Mouse (Mus musculus) gastrocnemius, adult 2 months (tissue): ENCODE data around the gene Greb1. TPM values are rescaled to one million over a fixed set of nuclear protein-coding genes. Genes with fewer than 3 reads are reported as not detected.

Experiments
- DNase-seq: peaks from one replicate; pipeline ENCODE4 v3.0.0; 2022
- H3K27ac ChIP-seq: fragments of 200-600 bp; 2 replicates; pipeline ENCODE4 v1.8.1; 2022; ENCODE audit warnings: mild to moderate bottlenecking
- H3K4me3 ChIP-seq: fragments of 200-600 bp; 2 replicates; pipeline ENCODE4 v1.8.1; 2022; ENCODE audit warnings: mild to moderate bottlenecking, moderate library complexity
- CTCF ChIP-seq: fragments of 200-600 bp; IDR thresholded peaks from 2 replicates; pipeline ENCODE4 v1.8.1; 2022; ENCODE audit warnings: antibody characterized with exemption, mild to moderate bottlenecking, moderate library complexity
- intact Hi-C: fragments of 180-260 bp; cut with DNase I; formaldehyde crosslinking; loops from one replicate; pipeline ENCODE4 v1.15.1; 2025
- long read RNA-seq, 2 experiments: library from polyadenylated mRNA; stranded (forward); transcript quantifications; one replicate each; pipeline ENCODE4 v2.0.0; 2021
- total RNA-seq, 2 experiments: library from RNA; stranded (reverse); gene quantifications; 2 replicates each; pipeline ENCODE4 v1.2.3; 2021

The Greb1 gene
- total RNA-seq = 1 to 10 TPM in 1 of 2 experiments, under 1 TPM in 1; 0.38 to 2.3 TPM
- long read RNA-seq, experiment 1, partial matches to known transcripts = 2 of 5 reads
- long read RNA-seq, experiment 1, other reads (novel, unspliced or antisense) = 3 of 5 reads
- long read RNA-seq, experiment 2, partial matches to known transcripts = 0 of 1 reads
- long read RNA-seq, experiment 2, other reads (novel, unspliced or antisense) = 1 of 1 reads

DNA sequence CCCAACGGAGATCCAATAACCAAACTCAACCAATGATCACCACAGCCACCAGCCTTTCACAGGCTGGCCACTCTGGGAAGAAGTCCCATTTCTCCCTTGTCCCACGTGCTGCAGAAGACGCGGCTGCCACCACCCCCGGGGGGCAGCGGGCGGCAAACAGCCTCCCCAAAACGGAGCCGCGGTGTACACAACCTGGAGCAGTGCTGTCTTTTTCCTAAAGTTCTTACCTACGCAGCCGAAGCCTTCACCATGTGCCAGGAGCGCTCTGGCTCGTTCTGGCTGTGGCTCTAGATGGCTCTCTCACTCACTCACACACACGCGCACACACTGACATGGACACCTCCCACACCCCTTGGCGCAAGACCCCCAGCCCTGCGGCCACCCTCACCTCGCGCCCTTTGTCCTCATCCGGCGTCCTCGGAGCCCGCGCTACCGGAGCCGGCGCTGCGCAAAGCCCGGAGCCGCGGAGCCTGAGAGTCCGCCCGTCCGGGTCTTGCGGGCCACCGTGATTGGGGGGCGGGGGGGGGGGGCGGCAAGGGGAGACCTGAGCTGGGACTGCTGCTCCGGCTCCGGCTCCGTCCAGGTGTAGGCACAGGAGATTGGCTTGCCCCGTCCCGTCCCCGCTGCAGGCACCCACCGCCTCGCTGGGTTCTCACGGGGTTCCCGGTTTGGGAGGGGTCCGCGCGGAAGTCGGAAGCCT lies at the start of gene Greb1:
Greb1 (minus strand) TSS at position 628 of the 700 bp plus-strand sequence.
- no peak for TF ChIP-seq CTCF
- Histone ChIP-seq H3K27ac (peak within 1 kb of the TSS; percentile 8; the same call in 1 of the 2 replicates), H3K4me3 (peak within 1 kb of the TSS; percentile 69)
- DNase-seq = peak; percentile 35
- intact Hi-C loops = loop anchor here (5.0 kb wide), 1 partner anchor 43 kb away; no protein-coding TSS in a partner anchor

DNA sequence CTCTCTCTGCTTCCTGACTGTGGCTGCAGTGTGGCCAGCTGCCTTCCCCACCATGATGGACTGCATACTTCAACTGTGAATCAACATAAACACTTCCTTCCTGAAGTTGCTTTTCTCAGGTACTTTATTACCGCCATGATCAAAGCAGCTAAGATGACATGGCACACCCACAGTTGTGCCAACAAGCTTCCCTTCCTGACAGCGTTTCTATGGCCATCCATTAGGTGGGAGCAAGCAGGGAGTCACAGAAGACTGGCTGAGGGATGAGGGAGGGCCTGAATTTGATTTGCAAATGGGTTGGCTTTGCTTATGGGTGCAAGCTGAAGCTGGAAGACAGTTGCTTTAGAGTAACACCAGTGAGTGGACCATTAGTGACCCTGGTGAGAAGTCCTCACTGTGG lies 49.1 kb upstream of the Greb1 start:
- intact Hi-C loops = loop anchor here (2.0 kb wide), 3 partner anchors 13 to 45 kb away; partner anchors contain the start of gene Rock2
- DNase-seq = no peak
- Histone ChIP-seq H3K4me3 (peak overlapping the region; percentile 41), H3K27ac (peak overlapping the region; percentile 90)
- TF ChIP-seq CTCF = no peak

DNA sequence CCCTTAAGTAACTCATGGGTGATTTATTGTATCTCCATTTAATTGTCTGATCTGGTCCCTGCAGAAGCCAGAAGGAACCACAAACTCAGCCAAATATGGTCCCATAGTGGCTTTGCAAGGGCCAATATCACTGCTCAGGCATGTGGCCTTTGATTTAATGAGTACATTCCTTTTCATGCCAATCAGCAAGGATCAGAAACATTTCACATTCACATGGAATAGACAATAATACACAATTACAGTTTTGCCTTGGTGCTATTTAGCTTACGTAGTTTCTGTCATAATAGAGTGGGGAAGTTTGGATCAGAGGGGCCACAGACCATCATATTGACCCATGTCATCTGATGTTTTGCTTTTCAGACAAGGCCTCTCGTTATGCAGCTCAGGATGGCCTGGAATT lies 47.8 kb upstream of the Greb1 start:
- no peak for TF ChIP-seq CTCF
- H3K27ac ChIP-seq = 0 out of 2 replicates have a peak overlapping the region, but pooled peaks have one; percentile 1
- no peak overlapping the region for H3K4me3 ChIP-seq
- DNase-seq = no peak
- intact Hi-C loops = no loop called here

DNA sequence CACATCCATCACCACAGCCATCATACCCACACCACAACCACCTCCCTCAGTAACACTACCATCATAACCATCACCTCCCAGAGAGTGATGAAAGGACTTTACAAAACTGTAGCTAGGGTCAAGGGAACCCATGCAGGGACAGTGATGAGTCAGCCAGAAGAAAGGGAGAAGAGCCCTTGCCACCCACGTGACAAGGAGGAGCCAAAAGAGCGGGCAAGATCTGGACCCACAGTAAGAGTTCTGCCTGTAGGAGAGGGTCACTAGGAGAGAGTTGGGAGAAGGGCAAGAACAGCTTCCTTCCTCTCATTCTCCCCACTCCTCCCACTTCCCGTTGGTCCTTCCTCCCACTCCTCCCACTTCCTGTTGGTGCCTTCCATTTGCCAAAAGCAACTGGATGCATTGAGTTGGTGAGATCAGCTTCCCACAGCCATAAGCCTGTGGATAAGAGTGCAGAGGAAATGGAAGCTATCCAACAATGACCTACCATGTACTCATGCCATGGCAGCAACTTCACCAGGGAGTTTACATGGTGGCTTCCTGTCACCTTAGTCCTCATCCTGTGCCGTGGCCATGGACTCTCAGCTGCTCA lies 46.6 kb upstream of the Greb1 start:
- Histone ChIP-seq H3K27ac (no peak overlapping the region; the same call in 1 of the 2 replicates), H3K4me3 (no peak overlapping the region)
- no peak for TF ChIP-seq CTCF
- no peak for DNase-seq
- intact Hi-C loops = no loop called here

DNA sequence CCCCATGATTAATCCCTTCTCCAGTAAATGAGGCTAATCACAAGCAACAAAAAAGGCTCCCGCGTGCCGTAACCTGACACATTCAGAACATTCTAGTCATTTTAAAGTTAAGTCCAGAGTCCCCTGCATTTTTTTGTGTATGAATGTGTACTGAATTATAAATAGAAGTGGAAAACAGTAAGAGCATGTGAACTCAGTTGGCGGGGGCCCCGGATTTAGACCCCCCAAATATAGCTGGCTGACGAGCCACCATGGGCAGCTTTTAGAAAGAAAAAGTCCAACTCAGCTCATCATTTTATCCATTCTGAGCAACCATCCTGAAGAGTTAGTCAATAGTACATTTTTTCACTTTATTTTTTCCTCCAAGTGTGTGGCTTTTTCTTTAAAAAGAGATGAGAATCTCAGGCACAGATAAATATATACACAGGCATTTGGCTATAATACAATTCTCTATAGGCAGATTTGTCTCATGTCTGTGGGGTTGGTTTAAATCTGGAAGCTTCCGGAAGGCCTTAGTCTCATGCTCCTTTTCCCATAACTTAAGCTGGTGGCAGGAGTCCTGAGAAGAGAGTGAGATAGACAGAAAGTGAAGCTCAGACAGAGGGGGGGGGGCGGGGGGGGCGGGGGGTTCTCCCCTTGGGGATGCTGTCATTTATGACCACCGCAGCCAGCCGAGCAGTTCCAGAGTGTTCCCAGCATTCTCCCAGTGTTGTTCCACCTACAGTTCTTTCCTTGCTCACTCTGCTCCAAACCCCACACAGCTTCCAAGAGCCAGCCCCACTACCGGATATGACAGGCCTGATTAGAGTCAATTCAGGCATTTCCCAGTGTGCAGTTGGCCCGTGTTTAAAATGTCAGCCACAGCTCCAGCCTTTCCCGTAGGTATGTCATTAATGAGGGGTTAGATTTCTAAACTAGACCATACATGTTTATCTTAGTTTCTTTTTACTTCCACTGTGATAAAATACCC lies 44.2 kb upstream of the Greb1 start:
- no peak overlapping the region for H3K4me3 ChIP-seq
- TF ChIP-seq CTCF = no peak
- H3K27ac ChIP-seq = peak overlapping the region; percentile 64
- no peak for DNase-seq
- intact Hi-C loops = no loop called here

DNA sequence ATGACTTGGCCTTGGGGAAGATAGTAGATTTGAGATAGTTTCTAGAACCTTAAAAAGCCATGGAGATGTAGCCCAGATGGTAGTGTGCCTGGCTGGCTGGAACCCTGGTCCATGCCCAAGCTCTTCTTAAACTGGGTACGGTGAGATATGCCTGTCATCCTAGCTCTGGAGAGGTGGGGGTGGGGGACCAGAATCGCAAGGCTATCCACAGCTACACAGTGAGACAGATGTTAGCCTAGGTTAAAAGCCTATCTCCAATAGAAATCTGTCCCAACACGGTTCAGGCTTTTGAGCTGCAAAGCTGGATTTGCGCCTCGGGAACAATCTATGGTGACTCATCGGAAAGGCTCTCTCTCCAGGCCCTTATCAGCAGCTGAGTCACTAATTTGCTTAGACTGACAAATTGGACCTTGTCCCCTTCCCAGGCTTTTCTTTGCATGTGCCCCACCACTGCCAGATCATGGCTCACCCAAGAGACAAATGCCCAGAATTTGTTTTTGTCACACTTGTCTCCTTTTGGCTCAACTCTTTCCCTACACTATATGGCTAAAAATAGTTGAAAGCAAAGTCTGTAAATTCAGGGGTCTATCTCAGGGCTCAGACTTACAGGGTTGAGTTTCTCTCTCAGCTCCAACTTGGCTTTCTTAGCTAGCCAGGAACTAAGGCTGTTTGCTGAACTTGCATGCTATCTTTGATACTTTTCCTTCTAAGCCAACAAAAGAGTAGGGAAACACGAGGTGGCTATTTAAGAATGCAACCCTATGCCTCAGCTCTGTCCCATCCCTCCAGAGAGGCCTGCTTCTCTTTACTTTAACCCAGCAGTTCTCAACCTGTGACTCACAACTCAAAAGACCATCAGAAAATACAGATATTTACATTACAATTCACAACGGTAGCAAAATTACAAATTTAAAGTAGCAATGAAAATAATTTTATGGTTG lies 40.4 kb upstream of the Greb1 start:
- TF ChIP-seq CTCF = no peak
- Histone ChIP-seq H3K4me3 (no peak overlapping the region), H3K27ac (peak overlapping the region; percentile 64)
- peak; percentile 43 for DNase-seq
- intact Hi-C loops = no loop called here

DNA sequence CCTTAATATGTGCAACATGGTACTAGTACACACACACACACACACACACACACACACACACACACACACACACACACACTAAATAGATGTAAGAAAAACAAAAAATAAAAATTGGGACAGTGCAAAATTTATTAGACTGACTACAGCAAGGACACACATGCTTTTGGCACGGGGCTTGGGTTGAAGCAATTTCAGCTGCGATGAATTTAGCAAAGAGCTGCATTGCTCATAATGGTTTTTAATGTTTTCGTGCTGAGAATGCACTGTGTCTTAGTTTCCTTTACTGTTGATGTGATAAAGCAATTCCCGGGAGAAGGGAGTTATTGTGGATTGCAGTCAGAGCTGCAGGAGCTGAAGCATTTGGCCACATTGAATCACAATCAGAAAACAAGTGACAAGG lies 37.1 kb upstream of the Greb1 start:
- intact Hi-C loops = loop anchor here (2.0 kb wide), 1 partner anchor 13 kb away; no protein-coding TSS in a partner anchor
- H3K27ac ChIP-seq = no peak overlapping the region
- peak; percentile 42 for DNase-seq
- TF ChIP-seq CTCF = no peak
- H3K4me3 ChIP-seq = no peak overlapping the region

DNA sequence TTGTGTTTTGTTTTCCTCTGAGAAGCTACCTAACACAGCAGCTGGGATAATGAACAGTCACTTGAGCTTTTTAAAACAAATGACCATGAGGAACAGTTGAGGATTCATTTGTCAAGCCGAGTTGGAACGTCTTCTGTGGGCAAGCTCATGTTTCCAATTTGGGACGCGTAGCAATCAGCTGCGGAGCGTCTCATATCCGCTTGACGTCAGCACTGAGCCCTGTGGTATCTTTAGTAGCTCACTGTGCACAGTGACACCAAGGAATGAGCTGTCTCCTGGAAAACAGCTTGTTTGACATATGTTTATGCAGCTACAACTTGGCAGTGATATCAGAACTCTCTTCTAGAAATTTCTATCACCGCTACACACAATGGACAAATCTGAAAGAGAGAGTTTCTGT lies 35.5 kb upstream of the Greb1 start:
- intact Hi-C loops = loop anchor here (2.0 kb wide), 1 partner anchor 15 kb away; no protein-coding TSS in a partner anchor
- TF ChIP-seq CTCF = peak; percentile 39; the same call in 1 of the 2 replicates
- Histone ChIP-seq H3K4me3 (peak overlapping the region; percentile 49), H3K27ac (peak overlapping the region; percentile 88)
- DNase-seq = peak; percentile 84

DNA sequence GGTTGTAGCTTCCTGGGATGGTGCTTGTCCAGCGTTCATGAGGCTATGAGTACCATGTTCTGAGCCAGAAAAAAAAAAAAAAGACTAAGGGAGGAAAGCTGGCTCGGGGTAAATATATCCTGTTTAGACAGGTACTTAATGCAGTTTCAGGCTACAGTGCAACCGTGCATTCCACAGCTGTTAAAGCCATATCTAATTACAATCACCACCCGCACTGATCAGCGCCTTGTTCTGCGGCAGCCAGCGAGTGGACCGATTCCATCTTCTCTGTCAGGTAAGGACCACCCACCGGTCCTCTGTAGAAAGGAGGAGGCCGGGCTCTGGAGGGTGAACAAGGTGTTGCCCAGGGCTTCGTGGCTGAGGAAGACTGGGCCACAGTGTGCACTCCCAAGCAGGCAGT lies 34.0 kb upstream of the Greb1 start:
- Histone ChIP-seq H3K27ac (peak overlapping the region; percentile 88), H3K4me3 (peak overlapping the region; percentile 5)
- TF ChIP-seq CTCF = no peak
- no peak for DNase-seq
- intact Hi-C loops = loop anchor here (2.0 to 5.0 kb wide), 2 partner anchors 60 to 93 kb away; partner anchors contain the start of gene Rock2

DNA sequence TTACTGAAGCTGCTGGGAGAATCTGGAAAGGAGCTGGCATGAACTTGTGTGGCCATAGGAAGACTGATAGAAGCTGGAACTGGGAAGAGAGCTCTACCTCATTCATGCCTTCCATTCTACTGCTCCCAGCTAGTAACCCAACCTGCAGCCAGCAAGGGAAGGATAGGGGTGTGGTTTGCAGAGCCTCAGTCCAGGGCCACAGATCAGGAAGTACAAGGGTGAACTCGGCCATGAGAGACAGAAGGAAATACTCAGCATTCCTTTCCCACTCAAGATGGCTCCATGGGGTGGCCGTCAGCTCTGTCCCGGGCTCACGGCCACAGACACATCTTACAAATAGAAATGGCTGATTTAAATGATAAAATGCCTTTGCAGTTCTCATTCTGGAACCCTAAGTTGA lies 30.4 kb upstream of the Greb1 start:
- no peak for DNase-seq
- TF ChIP-seq CTCF = no peak
- Histone ChIP-seq H3K4me3 (no peak overlapping the region), H3K27ac (no peak overlapping the region)
- intact Hi-C loops = loop anchor here (5.0 kb wide), 1 partner anchor 96 kb away; no protein-coding TSS in a partner anchor

DNA sequence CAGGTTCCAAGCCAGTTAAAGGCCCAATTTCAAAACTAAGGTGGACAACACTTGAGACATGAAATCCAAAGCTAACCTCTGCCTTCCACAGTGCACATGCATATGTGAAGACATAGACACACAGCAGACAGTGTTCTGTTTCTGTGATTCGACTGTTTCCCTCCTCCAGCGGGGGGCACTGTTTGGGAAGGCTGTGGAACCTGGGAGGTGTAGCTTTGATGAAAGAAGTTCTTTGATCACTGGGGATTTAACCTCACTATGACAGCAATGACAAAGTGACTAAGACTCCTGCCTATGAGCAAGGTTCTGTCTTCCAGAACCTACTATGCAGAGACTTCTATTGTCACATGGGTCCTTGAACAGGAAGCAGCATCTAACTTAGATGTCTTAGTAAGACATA lies 29.1 kb upstream of the Greb1 start:
- intact Hi-C loops = loop anchor here (5.0 kb wide), 1 partner anchor 98 kb away; no protein-coding TSS in a partner anchor
- Histone ChIP-seq H3K27ac (no peak overlapping the region), H3K4me3 (no peak overlapping the region)
- no peak for DNase-seq
- TF ChIP-seq CTCF = no peak
